Mouse (Mus musculus) CH12F3 (cell line): ENCODE data around the gene Efcab11.

Source experiments
- in situ Hi-C: fragments of 300-500 bp; cut with MboI; formaldehyde crosslinking; loops from 2 replicates; pipeline ENCODE4 v1.14.3; 2020; ENCODE audit warnings: low sequenced_read_pairs

The Efcab11 gene

DNA sequence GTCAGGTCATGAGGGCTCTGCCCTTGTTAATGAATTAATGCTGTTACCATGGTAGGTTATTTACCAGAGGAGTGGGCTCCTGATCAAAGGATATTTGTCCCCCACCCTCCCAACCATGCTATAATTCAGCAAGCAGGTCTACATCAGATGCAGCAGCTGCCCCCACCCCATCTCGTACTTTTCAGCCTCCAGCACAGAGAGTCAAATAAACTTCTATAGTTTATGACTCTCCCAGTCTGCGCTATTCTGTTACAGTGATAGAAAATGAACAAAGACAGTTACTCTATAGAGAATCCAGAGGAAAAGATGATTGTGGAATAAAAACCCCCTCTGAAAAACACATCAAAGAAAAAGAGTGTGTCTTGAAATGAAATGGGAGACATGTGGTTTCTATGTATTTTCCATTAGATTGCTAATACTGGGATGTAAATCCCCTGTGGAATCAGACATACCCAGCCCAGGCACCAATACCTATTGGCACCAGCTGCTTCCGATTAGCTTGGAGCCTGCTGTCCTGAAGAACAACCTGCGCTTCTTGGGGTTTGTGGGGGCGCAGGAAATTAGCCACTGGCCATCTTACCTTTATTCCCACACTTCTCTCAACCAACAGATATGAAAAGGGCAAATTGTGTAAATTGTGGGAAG is 184.7 kb downstream of the Efcab11 start:
- in situ Hi-C loops = no loop called here

DNA sequence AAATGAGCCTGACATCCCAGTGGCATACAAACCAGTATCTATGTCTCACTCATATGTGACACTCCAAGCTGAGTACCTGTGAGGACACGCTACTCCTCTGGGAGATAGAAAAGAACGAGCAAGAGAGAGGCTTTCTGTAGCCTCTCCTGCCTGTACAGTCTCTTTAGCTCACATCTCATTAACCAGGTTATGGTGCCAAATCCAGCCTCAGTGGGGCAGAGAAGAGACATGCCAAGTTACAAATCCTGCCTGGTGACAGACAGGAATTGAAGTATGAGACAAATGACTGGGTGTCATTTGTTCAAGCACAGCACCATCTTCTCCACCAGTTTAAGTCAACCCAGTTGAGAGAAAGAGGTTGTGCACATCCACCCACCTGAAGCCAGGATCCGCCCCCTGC is 190.2 kb downstream of the Efcab11 start:
- in situ Hi-C loops = no loop called here

DNA sequence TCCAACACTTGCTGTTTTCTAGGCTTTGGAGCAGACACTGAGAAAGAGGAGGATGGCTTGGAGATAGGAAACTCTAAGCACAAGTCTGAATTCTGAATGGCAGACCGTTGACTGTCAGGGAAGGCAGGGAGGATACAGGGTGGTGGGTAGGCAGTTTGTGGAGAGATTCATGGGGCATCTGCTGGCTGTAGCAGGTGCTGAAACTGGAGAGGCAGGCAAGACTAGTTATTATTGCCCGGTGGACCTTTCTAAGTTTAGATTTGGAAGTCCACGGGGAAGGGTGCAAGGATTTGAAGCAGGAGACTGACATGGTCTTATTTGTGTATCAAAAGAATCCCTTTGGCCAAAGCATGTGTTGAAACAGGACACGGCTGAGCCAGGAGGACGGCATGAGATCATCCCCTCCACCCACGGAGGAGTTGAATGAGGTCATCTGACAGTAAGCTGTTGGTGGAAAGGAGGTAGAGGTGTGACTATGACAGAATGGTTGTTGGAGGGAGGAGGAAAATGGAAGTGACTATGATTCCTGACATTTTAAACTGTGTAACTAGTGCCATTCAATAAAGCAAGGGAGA is 197.7 kb downstream of the Efcab11 start:
- in situ Hi-C loops = no loop called here

GRCm38 (mm10) chr12:99685451-99686100 is 198.7 kb downstream of the Efcab11 start:
- in situ Hi-C loops = no loop called here

- in situ Hi-C loops = no loop called here
Measured at GRCm38 (mm10) chr12:99681681-99682080, 202.6 kb downstream of the Efcab11 start.

DNA sequence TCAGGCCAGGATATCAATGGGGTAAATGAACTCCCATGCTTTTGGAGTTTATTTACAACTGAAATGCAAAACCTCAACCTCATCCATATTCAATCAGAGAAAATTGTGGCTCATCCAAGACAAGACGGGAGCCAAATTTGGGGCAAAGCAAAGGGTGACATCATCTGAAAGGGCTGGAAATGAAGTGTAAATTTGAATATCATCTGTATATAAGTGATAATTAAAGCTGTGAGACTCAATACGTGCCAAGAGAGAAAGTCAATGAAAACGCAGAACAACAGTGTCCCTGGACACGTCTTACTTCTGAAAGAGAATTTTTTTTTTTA is 212.4 kb downstream of the Efcab11 start:
- in situ Hi-C loops = no loop called here

- in situ Hi-C loops = no loop called here
Measured at GRCm38 (mm10) chr12:99671162-99671865, 212.9 kb downstream of the Efcab11 start.

DNA sequence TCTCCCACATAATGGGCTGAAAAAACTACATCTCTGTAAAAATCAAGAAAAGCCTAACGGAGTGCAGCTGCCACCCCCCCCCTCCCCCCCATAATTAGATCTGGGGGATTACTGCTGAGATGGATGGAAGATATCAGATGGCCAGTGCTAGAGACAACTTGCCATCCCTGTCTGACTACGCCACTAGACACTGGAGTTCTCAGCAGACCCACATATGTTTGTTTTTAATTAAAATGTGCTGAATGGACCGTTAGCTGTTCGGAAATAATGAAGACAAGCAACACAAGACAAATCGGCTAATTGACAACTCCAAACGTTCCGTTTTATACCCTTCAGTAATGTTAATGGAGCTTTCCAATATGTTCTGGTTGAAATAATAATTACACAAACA is 213.5 kb downstream of the Efcab11 start:
- in situ Hi-C loops = no loop called here

DNA sequence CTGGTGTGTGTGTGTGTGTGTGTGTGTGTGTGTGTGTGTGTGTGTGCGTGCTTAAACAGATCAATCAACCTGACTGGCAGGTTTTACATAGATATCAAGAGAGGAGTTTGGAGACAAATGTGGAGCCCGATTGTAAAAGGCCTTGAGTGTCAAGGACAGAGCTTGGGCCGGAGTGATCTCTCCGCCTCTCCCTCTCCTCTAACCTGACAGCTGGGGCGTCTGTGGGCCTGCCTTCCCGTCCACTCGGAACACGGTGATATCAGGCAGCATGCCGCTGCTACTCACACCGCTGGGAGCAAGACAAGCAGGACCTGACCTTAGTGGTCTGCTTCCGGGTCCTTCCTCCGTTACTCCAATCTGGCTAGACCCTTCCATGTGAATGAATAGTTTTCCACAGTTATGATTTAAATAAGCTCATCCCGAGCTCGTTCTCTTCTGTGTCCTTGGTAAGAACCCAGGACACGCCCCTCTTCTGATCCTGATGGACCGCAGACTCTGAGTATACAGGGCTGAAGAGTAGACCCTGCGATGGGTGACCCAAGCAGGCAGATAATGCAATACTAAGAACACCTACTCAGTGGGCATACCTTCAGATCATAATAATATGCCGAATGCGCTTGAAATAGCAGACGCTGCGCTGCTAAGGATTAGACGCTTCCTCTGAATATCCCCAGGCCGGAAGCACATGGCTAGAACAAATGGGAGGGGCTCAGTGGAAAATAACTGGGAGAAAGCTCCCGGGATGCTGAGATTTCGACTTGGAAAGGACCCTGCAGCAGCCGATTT is 214.1 kb downstream of the Efcab11 start:
- in situ Hi-C loops = no loop called here

DNA sequence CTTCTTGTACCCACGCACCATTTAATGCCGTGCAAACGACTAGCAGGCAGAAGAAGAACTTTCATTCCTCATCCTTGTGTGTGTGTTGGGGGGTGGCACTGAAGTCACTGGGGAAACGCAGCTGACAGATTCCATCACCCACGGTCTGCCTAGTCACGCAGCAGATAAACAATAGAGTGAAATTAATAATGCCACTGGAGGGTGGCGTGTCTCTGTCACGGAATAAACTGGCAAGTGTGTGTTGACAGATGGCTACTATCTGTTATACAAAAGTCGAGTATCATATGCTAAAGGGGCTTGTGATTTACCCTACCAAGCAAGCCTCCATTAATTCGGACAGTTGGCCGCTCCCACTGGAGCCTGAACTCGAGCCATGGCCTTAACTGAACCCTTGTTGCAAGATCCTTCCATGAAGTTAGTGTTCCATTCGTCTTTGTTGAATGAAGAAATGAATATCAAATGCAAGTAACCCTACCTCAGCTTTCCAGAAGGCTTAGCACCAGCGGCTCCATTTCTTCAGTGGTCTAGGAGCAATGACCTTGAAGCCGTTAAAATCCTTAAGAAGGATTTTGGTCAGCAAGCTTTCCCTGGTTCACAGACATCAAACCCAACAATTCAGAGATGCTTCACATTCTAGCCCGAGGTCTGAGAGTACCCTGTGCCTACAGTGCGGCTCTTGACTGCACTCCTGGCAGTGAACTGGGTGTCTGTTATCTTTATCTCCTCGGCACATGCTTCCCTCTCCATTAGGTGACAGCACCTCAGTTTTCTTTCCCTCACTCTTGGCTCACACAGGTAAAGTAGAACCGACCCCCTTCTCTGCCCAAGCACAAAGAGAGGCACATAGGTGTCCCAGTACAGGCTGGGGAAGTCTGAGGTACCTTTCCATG is 229.0 kb downstream of the Efcab11 start:
- in situ Hi-C loops = no loop called here

GRCm38 (mm10) chr12:99652459-99652858 is 231.8 kb downstream of the Efcab11 start:
- in situ Hi-C loops = no loop called here

GRCm38 (mm10) chr12:99649732-99650131 is 234.5 kb downstream of the Efcab11 start:
- in situ Hi-C loops = no loop called here

GRCm38 (mm10) chr12:99648781-99649180 is 235.5 kb downstream of the Efcab11 start:
- in situ Hi-C loops = no loop called here

GRCm38 (mm10) chr12:99646556-99647354 is 237.5 kb downstream of the Efcab11 start:
- in situ Hi-C loops = no loop called here

GRCm38 (mm10) chr12:99645418-99645817 is 238.8 kb downstream of the Efcab11 start:
- in situ Hi-C loops = no loop called here

- in situ Hi-C loops = no loop called here
Measured at GRCm38 (mm10) chr12:99644966-99645365, 239.3 kb downstream of the Efcab11 start.
